Mouse (Mus musculus): Measurements from ENCODE around the gene Masp2. TPM values are rescaled to one million over a fixed set of nuclear protein-coding genes. Genes with fewer than 3 reads are reported as not detected.

Masp2 gene
- polyA plus RNA-seq, 1 experiment: 0.16 TPM

DNA sequence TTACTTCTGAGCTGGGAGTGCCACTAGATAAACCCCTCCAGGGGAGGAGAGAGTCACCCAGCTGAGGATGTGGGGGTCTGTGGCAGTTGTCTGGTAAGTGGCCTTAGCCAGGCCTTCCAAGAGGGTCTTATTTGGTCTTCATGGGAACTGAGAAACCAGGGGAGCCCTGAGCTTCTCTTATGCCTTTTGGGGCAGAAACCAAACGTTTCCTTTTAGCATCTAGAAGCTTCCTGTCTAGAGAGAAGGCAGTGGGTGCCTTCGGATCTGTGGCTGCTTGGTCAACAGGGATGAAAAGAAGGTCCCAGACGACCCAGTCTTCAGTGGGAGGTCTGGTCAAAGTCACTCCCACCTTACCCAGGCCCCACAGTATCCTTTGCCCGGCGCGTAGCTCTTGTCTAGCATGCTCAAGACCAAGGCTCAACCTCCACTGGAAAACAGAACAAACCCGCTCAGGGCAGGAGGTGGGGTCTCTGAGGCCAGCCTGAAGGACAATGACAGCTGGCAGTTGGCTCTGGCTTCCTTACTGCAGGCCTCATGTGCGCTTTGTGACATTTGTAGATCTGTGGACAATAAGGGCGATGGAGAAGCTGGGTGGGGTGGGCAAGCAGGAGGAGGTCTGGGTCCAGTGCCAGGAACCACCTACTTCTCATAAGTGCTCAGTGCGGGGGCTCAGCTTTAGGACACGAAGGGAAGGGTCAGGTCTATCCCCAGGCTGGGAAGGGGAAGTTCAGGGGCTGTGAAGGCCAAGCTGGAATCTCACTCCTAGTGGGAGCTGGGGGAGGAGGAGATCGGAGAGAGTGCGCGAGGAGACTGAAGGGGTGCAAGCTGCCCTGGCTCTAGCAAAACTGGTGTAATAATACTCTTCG lies 41.2 kb downstream of the Masp2 start, which contains the start of gene Gm572:
Gm572 (plus strand) TSS at position 27 of the 866 bp plus-strand sequence.
- TF ChIP-seq POLR2A (IDR thresholded peaks at IDR 0.05; ENCODE audit: low read depth, low read length) (no peak; the same call in 1 of the 2 replicates), CTCF (IDR thresholded peaks at IDR 0.05; ENCODE audit: extremely low read depth, insufficient read length, insufficient replicate concordance, low read depth, low read length) (no peak)
- WGBS: 52% methylated on average over 15 of the region's 15 CpGs
- peaks cover 13% of the 10 kb centered on the region for H3K4me1 ChIP-seq (ENCODE audit: control insufficient read depth, insufficient read depth, insufficient read length, low read length)
- peak within 1 kb of the TSS; percentile 33 for H3K4me3 ChIP-seq (ENCODE audit: low read depth, low read length)
- no peaks in the 10 kb centered on the region for H3K27me3 ChIP-seq (ENCODE audit: control insufficient read depth, insufficient read depth, low read length)
- 0 out of 2 replicates have a peak within 1 kb of the TSS, but pooled peaks have one; percentile 2 for H3K27ac ChIP-seq (ENCODE audit: insufficient read depth, low read depth, low read length)
- no peaks in the 10 kb centered on the region for H3K36me3 ChIP-seq (ENCODE audit: control insufficient read depth, insufficient read depth, low read length)

DNA sequence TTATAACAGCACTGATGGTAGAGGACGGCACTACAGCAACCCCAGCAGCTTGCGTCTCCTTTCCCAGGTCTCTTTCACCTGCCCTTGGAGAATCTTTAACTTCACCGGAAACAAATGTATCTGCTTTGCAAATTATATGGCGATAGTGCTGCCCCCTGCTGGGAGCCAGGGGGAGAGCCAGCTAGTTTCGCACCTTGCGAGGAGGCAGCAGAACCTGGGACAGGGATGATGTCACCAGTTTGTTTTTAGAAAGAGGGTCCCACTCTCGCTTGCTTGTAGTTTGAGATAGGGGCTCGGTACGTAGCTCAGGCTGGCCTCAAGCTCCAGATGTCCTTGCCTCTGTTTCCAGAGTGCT lies 41.8 kb downstream of the Masp2 start:
- 5% methylated on average over 9 of the region's 9 CpGs for WGBS
- no peaks in the 10 kb centered on the region for H3K27me3 ChIP-seq (ENCODE audit: control insufficient read depth, insufficient read depth, low read length)
- 0 out of 2 replicates have a peak overlapping the region, but pooled peaks have one; percentile 2 for H3K27ac ChIP-seq (ENCODE audit: insufficient read depth, low read depth, low read length)
- H3K4me3 ChIP-seq (ENCODE audit: low read depth, low read length): peak overlapping the region; percentile 33
- H3K4me1 ChIP-seq (ENCODE audit: control insufficient read depth, insufficient read depth, insufficient read length, low read length): peaks cover 13% of the 10 kb centered on the region
- TF ChIP-seq POLR2A (IDR thresholded peaks at IDR 0.05; ENCODE audit: low read depth, low read length) (no peak), CTCF (IDR thresholded peaks at IDR 0.05; ENCODE audit: extremely low read depth, insufficient read length, insufficient replicate concordance, low read depth, low read length) (peak; percentile 93; the same call in 1 of the 2 replicates)
- H3K36me3 ChIP-seq (ENCODE audit: control insufficient read depth, insufficient read depth, low read length): no peaks in the 10 kb centered on the region

DNA sequence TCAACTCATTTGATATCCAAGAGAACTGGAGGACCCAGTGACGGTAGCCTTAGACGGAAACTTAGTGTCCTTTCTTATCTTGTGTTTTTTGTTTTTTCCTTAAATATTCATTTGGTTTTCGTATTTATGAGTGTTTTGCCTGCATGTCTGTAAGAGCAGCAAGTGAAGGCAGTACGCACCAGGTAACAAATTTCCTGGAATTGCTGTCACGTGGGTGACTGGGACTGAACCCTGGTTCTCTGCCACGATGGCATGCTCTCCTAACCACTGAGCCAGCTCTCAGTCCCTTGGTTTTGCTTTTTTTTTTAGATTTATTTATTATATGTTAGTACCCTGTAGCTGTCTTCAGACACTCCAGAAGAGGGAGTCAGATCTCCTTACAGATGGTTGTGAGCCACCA lies 42.6 kb downstream of the Masp2 start:
- peaks cover 11% of the 10 kb centered on the region for H3K4me1 ChIP-seq (ENCODE audit: control insufficient read depth, insufficient read depth, insufficient read length, low read length)
- no peak overlapping the region for H3K4me3 ChIP-seq (ENCODE audit: low read depth, low read length)
- H3K27me3 ChIP-seq (ENCODE audit: control insufficient read depth, insufficient read depth, low read length): no peaks in the 10 kb centered on the region
- TF ChIP-seq CTCF (IDR thresholded peaks at IDR 0.05; ENCODE audit: extremely low read depth, insufficient read length, insufficient replicate concordance, low read depth, low read length): no peak
- no peak for TF ChIP-seq POLR2A (IDR thresholded peaks at IDR 0.05; ENCODE audit: low read depth, low read length)
- H3K36me3 ChIP-seq (ENCODE audit: control insufficient read depth, insufficient read depth, low read length): no peaks in the 10 kb centered on the region
- H3K27ac ChIP-seq (ENCODE audit: insufficient read depth, low read depth, low read length): no peak overlapping the region
- WGBS: 88% methylated on average over 6 of the region's 6 CpGs

DNA sequence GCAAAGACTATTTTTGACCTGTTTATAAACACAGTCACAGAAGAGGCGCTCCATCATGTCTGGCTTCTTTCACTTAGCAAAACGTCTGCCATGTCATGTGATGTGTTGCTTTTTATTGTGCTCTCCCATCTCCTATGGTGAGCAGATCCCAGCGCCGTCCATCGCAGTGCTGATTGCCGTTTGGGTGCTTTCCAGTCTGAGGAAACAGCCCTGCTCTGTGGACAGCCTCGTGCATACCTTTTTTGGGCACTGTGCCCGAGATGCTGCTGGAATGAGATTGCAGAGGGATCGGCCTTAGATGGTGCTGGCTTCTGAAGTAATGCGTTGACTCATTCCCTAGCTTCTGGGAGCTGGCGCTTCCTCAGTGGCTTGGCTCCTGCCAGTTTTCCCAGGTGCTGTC lies 44.3 kb downstream of the Masp2 start:
- TF ChIP-seq POLR2A (IDR thresholded peaks at IDR 0.05; ENCODE audit: low read depth, low read length) (no peak), CTCF (IDR thresholded peaks at IDR 0.05; ENCODE audit: extremely low read depth, insufficient read length, insufficient replicate concordance, low read depth, low read length) (no peak)
- 13% methylated on average over 11 of the region's 11 CpGs for WGBS
- Histone ChIP-seq H3K27ac (ENCODE audit: insufficient read depth, low read depth, low read length) (no peak overlapping the region), H3K36me3 (ENCODE audit: control insufficient read depth, insufficient read depth, low read length) (no peaks in the 10 kb centered on the region), H3K4me3 (ENCODE audit: low read depth, low read length) (no peak overlapping the region), H3K27me3 (ENCODE audit: control insufficient read depth, insufficient read depth, low read length) (no peaks in the 10 kb centered on the region), H3K4me1 (ENCODE audit: control insufficient read depth, insufficient read depth, insufficient read length, low read length) (peaks cover 17% of the 10 kb centered on the region)

DNA sequence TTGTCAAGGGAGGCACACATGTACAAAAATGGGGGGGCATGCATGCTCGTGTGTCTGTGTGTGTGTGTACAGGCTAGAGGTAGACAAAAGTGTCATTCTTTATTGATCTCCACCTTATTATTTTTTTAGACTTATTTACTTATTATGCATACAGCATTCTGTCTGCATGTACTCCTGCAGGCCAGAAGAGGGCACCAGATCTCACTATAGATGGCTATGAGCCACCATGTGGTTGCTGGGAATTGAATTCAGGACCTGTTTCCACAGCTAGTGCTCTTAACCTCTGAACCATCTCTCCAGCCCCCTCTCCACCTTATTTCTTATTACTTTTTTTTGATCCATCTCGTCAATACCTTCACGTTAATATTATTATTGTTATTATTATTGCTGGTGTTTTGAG lies 47.0 kb downstream of the Masp2 start:
- WGBS: 82% methylated on average over 3 of the region's 3 CpGs

DNA sequence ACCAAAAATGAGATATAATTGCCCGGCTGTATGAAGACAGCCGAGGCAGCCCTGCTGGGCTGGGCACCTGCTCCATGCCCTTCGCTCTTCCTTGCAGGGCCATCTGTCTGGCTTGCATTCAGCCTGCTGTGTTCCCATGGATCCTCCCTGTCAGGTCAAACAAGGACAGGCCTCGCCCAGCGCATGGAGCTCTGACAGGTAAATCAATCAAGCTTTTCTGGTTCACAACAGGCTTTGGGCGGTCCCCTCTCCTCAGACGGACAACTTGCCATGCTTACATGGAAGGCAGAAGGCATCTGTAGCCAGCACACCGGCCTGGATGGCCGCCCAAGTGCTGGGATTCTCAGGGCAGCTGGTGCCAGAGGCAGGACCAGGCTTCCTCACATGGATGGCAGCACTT lies 48.7 kb downstream of the Masp2 start:
- no peak for TF ChIP-seq CTCF (IDR thresholded peaks at IDR 0.05; ENCODE audit: extremely low read depth, insufficient read length, insufficient replicate concordance, low read depth, low read length)
- TF ChIP-seq POLR2A (IDR thresholded peaks at IDR 0.05; ENCODE audit: low read depth, low read length): no peak
- H3K27ac ChIP-seq (ENCODE audit: insufficient read depth, low read depth, low read length): peak overlapping the region; percentile 70
- H3K4me1 ChIP-seq (ENCODE audit: control insufficient read depth, insufficient read depth, insufficient read length, low read length): peaks cover 12% of the 10 kb centered on the region
- WGBS: 26% methylated on average over 9 of the region's 9 CpGs
- H3K27me3 ChIP-seq (ENCODE audit: control insufficient read depth, insufficient read depth, low read length): no peaks in the 10 kb centered on the region
- H3K4me3 ChIP-seq (ENCODE audit: low read depth, low read length): no peak overlapping the region
- H3K36me3 ChIP-seq (ENCODE audit: control insufficient read depth, insufficient read depth, low read length): no peaks in the 10 kb centered on the region

More for the DNA sequence above, 47.0 kb downstream of the Masp2 start:
- Histone ChIP-seq H3K4me3 (ENCODE audit: low read depth, low read length) (no peak overlapping the region), H3K27ac (ENCODE audit: insufficient read depth, low read depth, low read length) (no peak overlapping the region), H3K27me3 (ENCODE audit: control insufficient read depth, insufficient read depth, low read length) (no peaks in the 10 kb centered on the region), H3K4me1 (ENCODE audit: control insufficient read depth, insufficient read depth, insufficient read length, low read length) (peaks cover 12% of the 10 kb centered on the region), H3K36me3 (ENCODE audit: control insufficient read depth, insufficient read depth, low read length) (no peaks in the 10 kb centered on the region)
- TF ChIP-seq CTCF (IDR thresholded peaks at IDR 0.05; ENCODE audit: extremely low read depth, insufficient read length, insufficient replicate concordance, low read depth, low read length): peak; percentile 8; the same call in 1 of the 2 replicates
- no peak for TF ChIP-seq POLR2A (IDR thresholded peaks at IDR 0.05; ENCODE audit: low read depth, low read length)

DNA sequence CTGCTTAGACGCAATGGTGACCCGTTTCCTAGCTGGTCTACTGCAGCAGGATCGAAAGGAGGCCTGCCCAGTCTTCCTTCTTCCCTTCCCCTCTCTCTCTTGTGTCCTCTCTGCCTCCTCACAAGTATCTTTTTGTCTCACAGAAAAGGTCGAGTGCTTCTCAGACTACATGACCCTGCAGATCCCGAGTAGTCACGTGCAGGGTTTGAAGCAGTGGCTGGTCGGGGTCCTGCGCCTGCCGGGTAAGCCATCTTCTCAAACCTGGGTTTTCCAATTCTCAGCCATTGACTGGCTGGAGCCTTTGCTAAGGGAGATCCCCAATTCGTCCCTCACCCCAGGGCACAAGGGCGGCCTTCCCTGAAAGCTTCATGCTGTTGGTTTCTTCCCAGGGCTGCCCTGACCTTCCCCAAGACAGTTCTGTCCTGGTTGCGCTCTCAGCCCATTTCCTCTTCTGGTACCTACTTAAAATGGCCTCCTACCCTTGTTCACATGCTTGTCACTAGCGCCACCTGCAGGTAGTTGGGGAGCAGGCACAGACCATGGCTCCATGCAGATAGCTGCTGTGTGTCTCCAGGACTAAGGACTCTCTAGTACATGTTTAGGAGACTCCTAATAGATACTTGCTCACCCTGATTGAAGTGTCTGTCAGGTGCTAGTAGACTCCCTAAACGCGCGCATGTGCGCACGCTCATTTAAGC lies 52.5 kb downstream of the Masp2 start:
- WGBS: 90% methylated on average over 18 of the region's 18 CpGs
- Histone ChIP-seq H3K27me3 (ENCODE audit: control insufficient read depth, insufficient read depth, low read length) (no peaks in the 10 kb centered on the region), H3K4me3 (ENCODE audit: low read depth, low read length) (no peak overlapping the region), H3K36me3 (ENCODE audit: control insufficient read depth, insufficient read depth, low read length) (no peaks in the 10 kb centered on the region), H3K27ac (ENCODE audit: insufficient read depth, low read depth, low read length) (no peak overlapping the region), H3K4me1 (ENCODE audit: control insufficient read depth, insufficient read depth, insufficient read length, low read length) (peaks cover 9% of the 10 kb centered on the region)
- TF ChIP-seq POLR2A (IDR thresholded peaks at IDR 0.05; ENCODE audit: low read depth, low read length): no peak
- TF ChIP-seq CTCF (IDR thresholded peaks at IDR 0.05; ENCODE audit: extremely low read depth, insufficient read length, insufficient replicate concordance, low read depth, low read length): peak; percentile 67; the same call in 1 of the 2 replicates

Data from small intestine, adult 2 months (tissue).